In the genomic region with DNA sequence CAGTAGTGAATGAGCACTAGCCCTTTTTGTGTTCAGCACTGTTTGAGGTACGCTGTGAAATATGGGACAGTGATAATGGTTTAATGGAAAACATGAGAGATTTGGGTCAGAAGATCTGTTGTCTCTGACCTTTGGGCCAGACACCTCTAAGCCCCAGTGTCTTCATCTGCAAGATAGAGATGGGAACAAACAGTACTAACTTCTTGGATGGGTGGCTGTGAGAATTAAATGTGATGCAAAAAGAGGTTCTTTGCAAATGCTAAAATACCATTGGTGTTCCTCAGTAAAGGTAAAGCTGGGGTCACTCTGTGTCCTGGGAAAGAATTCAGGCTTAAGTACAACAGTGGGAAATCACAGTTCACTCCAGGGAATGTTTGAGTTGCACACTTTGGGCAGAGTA, we compare ENCODE assay signal across 28 mouse cellular contexts. TPM values are rescaled to one million over a fixed set of nuclear protein-coding genes. Genes with fewer than 3 reads are reported as not detected.
"Had no signal": no experiment of that assay in that cellular context is flagged by ENCODE, and none has a peak within 500 bp of the region (broad histone marks: within the 10 kb centered on the region; RNA-seq: fewer than 3 reads in every experiment).

No protein-coding gene starts in this region.

- H3K27me3 ChIP-seq: intestine, embryonic 15.5 days; liver, embryonic 13.5 days had no signal

- DNase-seq: gastrocnemius, postnatal 14 days; gastrocnemius, postnatal 36 days; heart, postnatal 10 days; heart, postnatal 4 days; kidney, adult 18-20 months; kidney, adult 8-10 months; kidney, postnatal 10 days; kidney, postnatal 25 days; kidney, postnatal 4 days; liver; liver, embryonic 13.5 days had no signal

- H3K9ac ChIP-seq: heart, embryonic 12.5 days; hindbrain, embryonic 12.5 days; hindbrain, embryonic 14.5 days; intestine, embryonic 15.5 days; limb, embryonic 12.5 days; liver, embryonic 13.5 days had no signal

- H3K9me3 ChIP-seq: heart, embryonic 10.5 days; heart, embryonic 12.5 days; hindbrain, embryonic 10.5 days; hindbrain, embryonic 12.5 days; intestine, embryonic 15.5 days; limb, embryonic 10.5 days; limb, embryonic 12.5 days; liver, embryonic 13.5 days had no signal

- ATAC-seq: hindbrain, embryonic 16.5 days; inflammation-experienced regulatory T-cells, adult 6 months; intestine, embryonic 15.5 days; intestine, postnatal 0 days had no signal

- H3K4me2 ChIP-seq: heart, embryonic 12.5 days; hindbrain, embryonic 12.5 days; hindbrain, embryonic 14.5 days; intestine, embryonic 15.5 days; limb, embryonic 12.5 days; liver, embryonic 11.5 days; liver, embryonic 13.5 days had no signal

- H3K27ac ChIP-seq: heart, embryonic 10.5 days; hindbrain, embryonic 10.5 days; hindbrain, embryonic 12.5 days; hindbrain, embryonic 14.5 days; intestine, embryonic 15.5 days; layer of hippocampus, adult 2 months; left cerebral cortex, adult 2 months; limb, embryonic 10.5 days; limb, embryonic 12.5 days; liver, embryonic 13.5 days had no signal

- H3K36me3 ChIP-seq: heart, embryonic 10.5 days; heart, embryonic 12.5 days; hindbrain, embryonic 10.5 days; hindbrain, embryonic 12.5 days; intestine, embryonic 15.5 days; limb, embryonic 10.5 days; limb, embryonic 12.5 days; liver, embryonic 13.5 days had no signal

- H3K4me3 ChIP-seq: heart, embryonic 10.5 days; heart, embryonic 12.5 days; hindbrain, embryonic 10.5 days; hindbrain, embryonic 12.5 days; intestine, embryonic 15.5 days; layer of hippocampus, adult 2 months; left cerebral cortex, adult 2 months; limb, embryonic 10.5 days; limb, embryonic 12.5 days; liver, embryonic 13.5 days had no signal

- H3K4me1 ChIP-seq: heart, embryonic 10.5 days; heart, embryonic 12.5 days; hindbrain, embryonic 10.5 days; hindbrain, embryonic 12.5 days; intestine, embryonic 15.5 days; limb, embryonic 10.5 days; limb, embryonic 12.5 days; liver, embryonic 13.5 days had no signal

RNA-seq across cellular contexts. Expression of gene Cxcr3, which starts 13.7 kb away (rescaled TPM):
- total RNA-seq: gastrocnemius, adult 8-10 months; gastrocnemius, postnatal 36 days; left cerebral cortex, adult 2 months; left cerebral cortex, postnatal 14 days; left cerebral cortex, postnatal 36 days had no signal
- polyA plus RNA-seq: heart, embryonic 10.5 days; hindbrain, embryonic 10.5 days; hindbrain, embryonic 12.5 days; hindbrain, embryonic 14.5 days; limb, embryonic 12.5 days had no signal
